Mouse (Mus musculus): Measurements from ENCODE around the gene Asb13.

The Asb13 gene

GRCm38 (mm10) chr13:3665308-3665723, 31.5 kb downstream of the Asb13 start:
- DNase-seq, result peak; percentile 50 to 64

- DNase-seq, result no peak
Measured at GRCm38 (mm10) chr13:3667288-3667873, 33.5 kb downstream of the Asb13 start.

GRCm38 (mm10) chr13:3668068-3668467, 34.2 kb downstream of the Asb13 start:
- DNase-seq, result no peak

- no peak for DNase-seq
Measured at GRCm38 (mm10) chr13:3669611-3670010, 35.8 kb downstream of the Asb13 start.

GRCm38 (mm10) chr13:3670039-3670438, 36.2 kb downstream of the Asb13 start:
- DNase-seq, result no peak

GRCm38 (mm10) chr13:3673151-3673550, 39.3 kb downstream of the Asb13 start:
- DNase-seq, result no peak

- no peak for DNase-seq
Measured at GRCm38 (mm10) chr13:3673622-3674021, 39.8 kb downstream of the Asb13 start.

GRCm38 (mm10) chr13:3675855-3676254, 42.0 kb downstream of the Asb13 start:
- DNase-seq, result no peak

GRCm38 (mm10) chr13:3679098-3679497, 45.3 kb downstream of the Asb13 start:
- DNase-seq, result no peak

GRCm38 (mm10) chr13:3686306-3686705, 52.5 kb downstream of the Asb13 start:
- DNase-seq, result no peak

- no peak for DNase-seq
Measured at GRCm38 (mm10) chr13:3694599-3695343, 60.9 kb downstream of the Asb13 start.

- DNase-seq, result no peak
Measured at GRCm38 (mm10) chr13:3696977-3697735, 63.3 kb downstream of the Asb13 start.

GRCm38 (mm10) chr13:3700752-3701151, 66.9 kb downstream of the Asb13 start:
- DNase-seq, result no peak

Measured in cerebellum, adult 18-20 months (tissue).